In the genomic region with DNA sequence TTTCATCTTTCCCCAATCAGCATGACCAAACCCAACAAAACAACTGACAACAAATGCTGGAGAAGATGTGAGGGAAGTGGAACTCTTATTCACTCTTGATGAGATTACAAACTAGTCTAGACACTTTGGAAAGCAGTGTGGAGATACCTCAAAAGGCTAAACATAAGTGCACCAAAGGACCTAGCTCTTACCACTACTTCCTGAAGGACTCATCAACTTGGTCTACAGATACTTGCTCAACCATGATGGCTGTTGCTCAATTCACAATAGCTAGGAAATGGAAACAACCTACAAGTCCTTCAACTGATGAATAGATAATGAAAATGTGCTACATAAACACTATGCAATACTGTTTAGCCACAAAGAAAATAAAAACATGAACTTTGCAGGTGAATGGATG, we compare ENCODE assay signal across 27 mouse cellular contexts. TPM values are rescaled to one million over a fixed set of nuclear protein-coding genes. Genes with fewer than 3 reads are reported as not detected.
DNase-seq lines count a peak whose midpoint lies in the region; ATAC-seq lines count a peak whose summit lies in the region.
"Had no signal": no experiment of that assay in that cellular context is flagged by ENCODE, and none has a peak within 500 bp of the region (broad histone marks: within the 10 kb centered on the region; RNA-seq: fewer than 3 reads in every experiment).

No protein-coding gene starts in this region.

- no peak overlapping the region for H3K4me3 ChIP-seq in limb, embryonic 10.5 days
- H3K4me3 ChIP-seq: embryonic facial prominence, embryonic 10.5 days; embryonic facial prominence, embryonic 12.5 days; forebrain, embryonic 10.5 days; forebrain, embryonic 12.5 days had no signal

- ATAC-seq in common myeloid progenitor, adult 5-6 weeks (replicated peaks; ENCODE audit: low read depth, poor library complexity, severe bottlenecking): peak; percentile 87
- ATAC-seq in granulocyte monocyte progenitor cell, adult 5-6 weeks (replicated peaks; ENCODE audit: poor library complexity, severe bottlenecking): peak; percentile 94
- peak; percentile 95 for ATAC-seq in megakaryocyte progenitor cell, adult 5-6 weeks (replicated peaks; ENCODE audit: poor library complexity)
- ATAC-seq: activated CD4-positive, CD25-positive, alpha-beta regulatory T cell, adult 4 months; CD4-positive, CD25-positive, alpha-beta regulatory T cell, adult 4 months; forebrain, embryonic 14.5 days; forebrain, embryonic 16.5 days; Patski had no signal

- H3K36me3 ChIP-seq in limb, embryonic 10.5 days: no peaks in the 10 kb centered on the region
- H3K36me3 ChIP-seq: embryonic facial prominence, embryonic 10.5 days; embryonic facial prominence, embryonic 12.5 days; forebrain, embryonic 10.5 days; forebrain, embryonic 12.5 days; G1E had no signal

- no peaks in the 10 kb centered on the region for H3K9me3 ChIP-seq in limb, embryonic 10.5 days (replicated peaks)
- H3K9me3 ChIP-seq: embryonic facial prominence, embryonic 10.5 days; embryonic facial prominence, embryonic 12.5 days; forebrain, embryonic 10.5 days; forebrain, embryonic 12.5 days; G1E had no signal

- no peak overlapping the region for H3K27ac ChIP-seq in limb, embryonic 10.5 days
- H3K27ac ChIP-seq: embryonic facial prominence, embryonic 10.5 days; embryonic facial prominence, embryonic 12.5 days; forebrain, embryonic 10.5 days; forebrain, embryonic 12.5 days had no signal

- H3K4me1 ChIP-seq in limb, embryonic 10.5 days: no peaks in the 10 kb centered on the region
- H3K4me1 ChIP-seq: embryonic facial prominence, embryonic 10.5 days; embryonic facial prominence, embryonic 12.5 days had no signal

- no peaks in the 10 kb centered on the region for H3K27me3 ChIP-seq in limb, embryonic 10.5 days (ENCODE audit: low read depth, poor library complexity, severe bottlenecking)
- H3K27me3 ChIP-seq: CH12.LX; embryonic facial prominence, embryonic 12.5 days; Patski had no signal

- no peak for DNase-seq in kidney, adult 8-10 months
- no peak for DNase-seq in thymus, postnatal 25 days
- DNase-seq in limb, embryonic 10.5 days (ENCODE audit: low spot score): no peak
- DNase-seq: adrenal gland, adult 2 months; adrenal gland, postnatal 10 days; adrenal gland, postnatal 25 days; B cell, adult 2 months; cerebellum, adult 11 months; cerebellum, adult 18-20 months; cerebellum, adult 8-10 months; cerebellum, adult 9-11 months; cerebellum, postnatal 14 days; cerebellum, postnatal 36 days had no signal

RNA-seq across cellular contexts. Expression of a gene that starts 30.1 kb away (rescaled TPM):
- total RNA-seq in common myeloid progenitor, adult 5-6 weeks (2017): 5.7 and 17.9 TPM in 2 replicates
- total RNA-seq in granulocyte monocyte progenitor cell, adult 5-6 weeks (2014; fragmentation: Nextera tagmentation): 7.3 and 8.4 TPM in 2 replicates
- 7.5 and 8.4 TPM in 2 replicates for total RNA-seq in granulocyte monocyte progenitor cell, adult 5-6 weeks (2017)
- total RNA-seq in megakaryocyte progenitor cell, adult 5-6 weeks (2015): 6.0 and 7.3 TPM in 2 replicates
- 9.2 and 18.9 TPM in 2 replicates for total RNA-seq in megakaryocyte progenitor cell, adult 5-6 weeks (2017)
- polyA plus RNA-seq in limb, embryonic 10.5 days (2016; fragmentation: Nextera tagmentation; extraction: Ambion mirVana): 25.0 and 29.0 TPM in 2 replicates
- total RNA-seq: CH12.LX had no signal
- polyA plus RNA-seq: G1E had no signal
